Mouse (Mus musculus) MEL (cell line): ENCODE measurements at regions not wholly inside any gene's neighbourhood (a gene's known extent, or its start where the extent isn't known, plus 50 kb on each side); places are given as distances from the start of the nearest gene placed in this dataset.

Experiments used
- NELFE ChIP-seq: IDR thresholded peaks from 2 replicates; pipeline ENCODE4 v1.6.1; 2011; ENCODE audit warnings: low read depth, low read length, improper control_type of control experiment
- TBP ChIP-seq: IDR thresholded peaks from 2 replicates; pipeline ENCODE4 v1.8.0; 2011; ENCODE audit warnings: low read depth, low read length, improper control_type of control experiment
- TCF12 ChIP-seq: IDR thresholded peaks from 2 replicates; pipeline ENCODE4 v1.6.1; 2014; ENCODE audit warnings: low read depth, mild to moderate bottlenecking, inconsistent platforms, low read length, improper control_type of control experiment, moderate library complexity
- USF1 ChIP-seq: IDR thresholded peaks from 2 replicates; pipeline ENCODE4 v1.6.1; 2014; ENCODE audit warnings: low read depth, mild to moderate bottlenecking, inconsistent platforms, low read length, improper control_type of control experiment, moderate library complexity

DNA sequence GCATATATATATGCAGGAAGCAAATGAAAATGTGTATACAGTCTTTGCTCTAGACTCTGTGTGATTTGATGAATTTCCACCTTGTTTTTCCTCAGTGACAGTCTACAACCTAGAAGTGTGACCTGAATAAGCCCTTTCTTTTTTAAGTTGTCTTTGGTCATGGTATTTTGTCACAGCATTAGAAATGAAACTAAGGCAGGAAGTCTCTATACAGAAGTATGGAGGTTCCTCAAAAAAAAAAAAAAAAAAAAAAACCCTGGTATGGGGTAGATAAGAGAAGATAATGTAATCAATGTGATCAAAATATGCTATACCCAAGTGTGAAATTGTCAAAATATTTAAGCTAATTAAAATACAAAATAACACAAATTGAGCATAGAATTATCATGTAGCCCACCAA lies 104.4 kb downstream of the 1190002N15Rik start:
- TF ChIP-seq NELFE (no peak), TBP (no peak), TCF12 (no peak), USF1 (no peak)
